Mouse (Mus musculus) lung, adult 2 months (tissue): ENCODE results near the gene BC048679.

Source experiments
- CTCF ChIP-seq: fragments of 200-500 bp; IDR thresholded peaks from 2 replicates; pipeline ENCODE4 v1.5.1; 2011; ENCODE audit warnings: mild to moderate bottlenecking, low read length, control low read depth; ENCODE audit not compliant: insufficient read depth
- POLR2A ChIP-seq: fragments of 200-500 bp; IDR thresholded peaks from 2 replicates; pipeline ENCODE4 v1.6.1; 2011; ENCODE audit warnings: low read depth, mild to moderate bottlenecking, control low read depth, low read length, borderline replicate concordance; ENCODE audit errors: extremely low read depth

DNA sequence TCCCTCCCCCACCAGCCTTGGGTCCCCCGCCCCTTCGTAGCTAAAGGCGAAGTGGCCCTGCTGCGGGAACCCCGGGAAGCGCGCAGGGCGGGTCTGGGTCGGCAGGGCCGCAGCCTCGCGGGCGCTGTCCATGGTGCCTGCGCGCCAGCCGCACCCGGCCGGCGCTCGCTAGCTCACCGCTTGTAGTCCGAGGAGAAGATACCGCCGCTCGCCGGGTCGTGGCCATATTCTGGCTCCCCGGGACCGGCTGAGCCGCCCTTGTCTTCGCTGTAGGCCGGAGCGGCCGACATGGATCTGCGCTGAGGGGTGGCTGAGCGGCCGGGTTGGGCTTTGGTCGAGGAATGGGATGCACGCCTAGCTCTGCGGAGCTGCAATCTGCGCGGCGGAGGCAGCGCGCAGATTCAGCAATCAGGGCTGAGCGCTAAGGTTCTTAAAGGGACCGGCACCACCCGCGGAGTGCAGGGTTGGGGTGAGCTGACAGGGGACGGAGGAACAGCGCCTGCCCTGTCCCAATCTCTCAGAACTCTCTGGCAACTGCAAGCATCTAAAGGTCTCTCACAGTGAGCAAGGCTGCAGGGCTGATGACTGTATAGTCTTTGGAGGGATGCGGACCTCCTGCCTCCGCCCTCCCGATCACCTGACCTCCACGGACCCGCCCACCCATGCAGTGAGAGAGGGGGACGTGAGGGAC lies 4.6 kb downstream of the BC048679 start, which contains the start of gene Ap3b2:
- TF ChIP-seq CTCF (no peak), POLR2A (no peak)
